Mouse (Mus musculus) embryonic facial prominence, embryonic 13.5 days (tissue): ENCODE results near the gene Rapsn. TPM values are rescaled to one million over a fixed set of nuclear protein-coding genes. Genes with fewer than 3 reads are reported as not detected.

Experiments used
- ATAC-seq: fragments of 200-750 bp; cut with Nextera tagmentation; 2 replicates; pipeline ENCODE4 v1.8.0; 2017; ENCODE audit warnings: low read depth; ENCODE audit not compliant: insufficient number of reproducible peaks, insufficient read depth, low FRiP score, low TSS enrichment
- H3K27ac ChIP-seq: fragments of 300-500 bp; sonication (generic); 2 replicates; pipeline ENCODE4 v1.5.1; 2015; ENCODE audit warnings: moderate library complexity, mild to moderate bottlenecking, inconsistent platforms
- H3K27me3 ChIP-seq: fragments of 300-500 bp; sonication (generic); 2 replicates; pipeline ENCODE4 v1.6.1; 2015; ENCODE audit warnings: mild to moderate bottlenecking, inconsistent platforms
- H3K36me3 ChIP-seq: fragments of 300-500 bp; sonication (generic); 2 replicates; pipeline ENCODE4 v1.6.1; 2015; ENCODE audit warnings: mild to moderate bottlenecking, inconsistent platforms
- H3K4me1 ChIP-seq: fragments of 300-500 bp; sonication (generic); 2 replicates; pipeline ENCODE4 v1.6.1; 2015; ENCODE audit warnings: inconsistent platforms
- H3K4me2 ChIP-seq: fragments of 300-500 bp; sonication (generic); 2 replicates; pipeline ENCODE4 v1.6.1; 2015; ENCODE audit warnings: moderate library complexity, mild to moderate bottlenecking, inconsistent platforms
- H3K4me3 ChIP-seq: fragments of 300-500 bp; sonication (generic); 2 replicates; pipeline ENCODE4 v1.5.1; 2015; ENCODE audit warnings: mild to moderate bottlenecking, inconsistent platforms
- H3K9ac ChIP-seq: fragments of 300-500 bp; sonication (generic); 2 replicates; pipeline ENCODE4 v1.6.1; 2015; ENCODE audit warnings: mild to moderate bottlenecking, inconsistent platforms
- H3K9me3 ChIP-seq: fragments of 300-500 bp; sonication (generic); 2 replicates; pipeline ENCODE4 v1.6.1; 2016; ENCODE audit warnings: inconsistent platforms
- WGBS: fragments of 180-500 bp; shearing (Covaris S2); methylation state at CpG from one replicate; pipeline ENCODE4 v1.1.7; 2015; ENCODE audit warnings: mixed read lengths; 5-methylcytosine and 5-hydroxymethylcytosine counted together
- polyA plus RNA-seq: library from polyadenylated mRNA; unstranded; fragments of >200 nt; fragmentation: Nextera tagmentation; extraction: Ambion mirVana; gene quantifications from 2 replicates; pipeline ENCODE4 v1.2.1, GENCODE M21; 2015

The Rapsn gene
- polyA plus RNA-seq, 1 experiment from 2014 or later, result 3.4 TPM

- peak within 1 kb of the TSS; percentile 96 for H3K4me2 ChIP-seq
- under 1% methylated on average over 40 of the region's 40 CpGs for WGBS
- peak; percentile 94 for ATAC-seq
- peak within 1 kb of the TSS; percentile 85 for H3K4me3 ChIP-seq
- peaks cover 16% of the 10 kb centered on the region for H3K4me1 ChIP-seq
- peak within 1 kb of the TSS; percentile 89 for H3K9ac ChIP-seq
- peak within 1 kb of the TSS; percentile 82 for H3K27ac ChIP-seq
- H3K27me3 ChIP-seq, result no peaks in the 10 kb centered on the region
- peaks cover 38% of the 10 kb centered on the region for H3K36me3 ChIP-seq
- no peaks in the 10 kb centered on the region for H3K9me3 ChIP-seq
Observed at GRCm38 (mm10) chr2:91053934-91054382, 18.5 kb downstream of the Rapsn start, which contains the start of gene Psmc3. Gene Psmc3 (plus strand): TSS chr2:91054009.

- Histone ChIP-seq H3K27me3 (no peaks in the 10 kb centered on the region), H3K9me3 (no peaks in the 10 kb centered on the region), H3K4me1 (peaks cover 18% of the 10 kb centered on the region), H3K4me3 (no peak overlapping the region), H3K27ac (no peak overlapping the region), H3K4me2 (no peak overlapping the region), H3K9ac (no peak overlapping the region), H3K36me3 (peaks cover 78% of the 10 kb centered on the region)
- no peak for ATAC-seq
- WGBS, result 54% methylated on average over 5 of the region's 5 CpGs
Observed at GRCm38 (mm10) chr2:91058435-91058834, 23.0 kb downstream of the Rapsn start.

- H3K9ac ChIP-seq, result no peak overlapping the region
- no peaks in the 10 kb centered on the region for H3K27me3 ChIP-seq
- no peak overlapping the region for H3K4me3 ChIP-seq
- no peaks in the 10 kb centered on the region for H3K9me3 ChIP-seq
- H3K27ac ChIP-seq, result no peak overlapping the region
- H3K36me3 ChIP-seq, result peaks cover 88% of the 10 kb centered on the region
- peaks cover 18% of the 10 kb centered on the region for H3K4me1 ChIP-seq
- H3K4me2 ChIP-seq, result no peak overlapping the region
- 96% methylated on average over 2 of the region's 2 CpGs for WGBS
- ATAC-seq, result no peak
Observed at GRCm38 (mm10) chr2:91059376-91059775, 24.0 kb downstream of the Rapsn start.

- H3K4me2 ChIP-seq, result no peak overlapping the region
- peaks cover 94% of the 10 kb centered on the region for H3K36me3 ChIP-seq
- ATAC-seq, result no peak
- no peaks in the 10 kb centered on the region for H3K27me3 ChIP-seq
- WGBS, result 76% methylated on average over 10 of the region's 10 CpGs
- peak overlapping the region; percentile 33; the same call in 1 of the 2 replicates for H3K27ac ChIP-seq
- H3K9ac ChIP-seq, result no peak overlapping the region
- H3K9me3 ChIP-seq, result no peaks in the 10 kb centered on the region
- peaks cover 6% of the 10 kb centered on the region; the same call in 1 of the 2 replicates for H3K4me1 ChIP-seq
- H3K4me3 ChIP-seq, result no peak overlapping the region
Observed at GRCm38 (mm10) chr2:91060544-91061355, 25.3 kb downstream of the Rapsn start.

- 0 out of 2 replicates have a peak overlapping the region, but pooled peaks have one; percentile 11 for H3K9ac ChIP-seq
- no peak overlapping the region for H3K4me2 ChIP-seq
- no peaks in the 10 kb centered on the region for H3K9me3 ChIP-seq
- peak overlapping the region; percentile 7; the same call in 1 of the 2 replicates for H3K27ac ChIP-seq
- H3K27me3 ChIP-seq, result no peaks in the 10 kb centered on the region
- H3K4me3 ChIP-seq, result no peak overlapping the region
- ATAC-seq, result no peak
- 82% methylated on average over 6 of the region's 6 CpGs for WGBS
- peaks cover 92% of the 10 kb centered on the region for H3K36me3 ChIP-seq
- 0 out of 2 replicates have a peak, but pooled peaks cover 6% of the 10 kb centered on the region for H3K4me1 ChIP-seq
Observed at GRCm38 (mm10) chr2:91061849-91062481, 26.5 kb downstream of the Rapsn start.

GRCm38 (mm10) chr2:91062779-91063606 is 27.6 kb downstream of the Rapsn start:
- no peak overlapping the region for H3K4me2 ChIP-seq
- H3K4me3 ChIP-seq, result no peak overlapping the region
- H3K36me3 ChIP-seq, result peaks cover 86% of the 10 kb centered on the region
- no peak overlapping the region for H3K27ac ChIP-seq
- ATAC-seq, result no peak
- 0 out of 2 replicates have a peak, but pooled peaks cover 6% of the 10 kb centered on the region for H3K4me1 ChIP-seq
- no peak overlapping the region for H3K9ac ChIP-seq
- 89% methylated on average over 16 of the region's 16 CpGs for WGBS
- H3K9me3 ChIP-seq, result no peaks in the 10 kb centered on the region
- no peaks in the 10 kb centered on the region for H3K27me3 ChIP-seq

- Histone ChIP-seq H3K9ac (no peak overlapping the region), H3K36me3 (peaks cover 74% of the 10 kb centered on the region), H3K4me2 (no peak overlapping the region), H3K27me3 (no peaks in the 10 kb centered on the region), H3K27ac (no peak overlapping the region), H3K4me1 (peaks cover 17% of the 10 kb centered on the region), H3K4me3 (no peak overlapping the region), H3K9me3 (no peaks in the 10 kb centered on the region)
- ATAC-seq, result no peak
- WGBS, result 88% methylated on average over 6 of the region's 6 CpGs
Observed at GRCm38 (mm10) chr2:91064211-91064610, 28.8 kb downstream of the Rapsn start.

GRCm38 (mm10) chr2:91065544-91065943 is 30.1 kb downstream of the Rapsn start:
- 49% methylated on average over 3 of the region's 3 CpGs for WGBS
- ATAC-seq, result no peak
- Histone ChIP-seq H3K36me3 (peaks cover 65% of the 10 kb centered on the region), H3K27ac (no peak overlapping the region), H3K4me1 (peaks cover 18% of the 10 kb centered on the region), H3K9ac (no peak overlapping the region), H3K4me2 (no peak overlapping the region), H3K9me3 (no peaks in the 10 kb centered on the region), H3K4me3 (no peak overlapping the region), H3K27me3 (no peaks in the 10 kb centered on the region)

- no peak overlapping the region for H3K27ac ChIP-seq
- ATAC-seq, result no peak
- H3K27me3 ChIP-seq, result no peaks in the 10 kb centered on the region
- H3K4me1 ChIP-seq, result peaks cover 19% of the 10 kb centered on the region
- no peaks in the 10 kb centered on the region for H3K9me3 ChIP-seq
- no peak overlapping the region for H3K9ac ChIP-seq
- 86% methylated on average over 3 of the region's 3 CpGs for WGBS
- H3K4me3 ChIP-seq, result no peak overlapping the region
- peaks cover 56% of the 10 kb centered on the region for H3K36me3 ChIP-seq
- no peak overlapping the region for H3K4me2 ChIP-seq
Observed at GRCm38 (mm10) chr2:91066455-91066854, 31.0 kb downstream of the Rapsn start.

GRCm38 (mm10) chr2:91068162-91068871 is 32.9 kb downstream of the Rapsn start:
- Histone ChIP-seq H3K9ac (peak overlapping the region; percentile 81), H3K36me3 (peaks cover 38% of the 10 kb centered on the region), H3K4me3 (peak overlapping the region; percentile 57), H3K4me2 (peak overlapping the region; percentile 77), H3K9me3 (no peaks in the 10 kb centered on the region), H3K27me3 (no peaks in the 10 kb centered on the region), H3K4me1 (peaks cover 19% of the 10 kb centered on the region), H3K27ac (0 out of 2 replicates have a peak overlapping the region, but pooled peaks have one; percentile 88)
- WGBS, result 47% methylated on average over 13 of the region's 13 CpGs
- ATAC-seq, result no peak

GRCm38 (mm10) chr2:91068872-91069165 is 33.4 kb downstream of the Rapsn start:
- Histone ChIP-seq H3K4me3 (peak overlapping the region; percentile 57), H3K4me2 (peak overlapping the region; percentile 77), H3K9ac (peak overlapping the region; percentile 81), H3K27ac (peak overlapping the region; percentile 88; the same call in 1 of the 2 replicates), H3K27me3 (no peaks in the 10 kb centered on the region), H3K9me3 (no peaks in the 10 kb centered on the region), H3K4me1 (peaks cover 19% of the 10 kb centered on the region), H3K36me3 (peaks cover 33% of the 10 kb centered on the region)
- WGBS, result 39% methylated on average over 6 of the region's 6 CpGs
- ATAC-seq, result no peak
